Mouse (Mus musculus): ENCODE measurements at regions not wholly inside any gene's neighbourhood (a gene's known extent, or its start where the extent isn't known, plus 50 kb on each side); places are given as distances from the start of the nearest gene placed in this dataset.

GRCm38 (mm10) chr2:133724757-133725156 is 172.8 kb downstream of the Bmp2 start:
- ATAC-seq (replicated peaks; ENCODE audit: low FRiP score, low read depth), result no peak

DNA sequence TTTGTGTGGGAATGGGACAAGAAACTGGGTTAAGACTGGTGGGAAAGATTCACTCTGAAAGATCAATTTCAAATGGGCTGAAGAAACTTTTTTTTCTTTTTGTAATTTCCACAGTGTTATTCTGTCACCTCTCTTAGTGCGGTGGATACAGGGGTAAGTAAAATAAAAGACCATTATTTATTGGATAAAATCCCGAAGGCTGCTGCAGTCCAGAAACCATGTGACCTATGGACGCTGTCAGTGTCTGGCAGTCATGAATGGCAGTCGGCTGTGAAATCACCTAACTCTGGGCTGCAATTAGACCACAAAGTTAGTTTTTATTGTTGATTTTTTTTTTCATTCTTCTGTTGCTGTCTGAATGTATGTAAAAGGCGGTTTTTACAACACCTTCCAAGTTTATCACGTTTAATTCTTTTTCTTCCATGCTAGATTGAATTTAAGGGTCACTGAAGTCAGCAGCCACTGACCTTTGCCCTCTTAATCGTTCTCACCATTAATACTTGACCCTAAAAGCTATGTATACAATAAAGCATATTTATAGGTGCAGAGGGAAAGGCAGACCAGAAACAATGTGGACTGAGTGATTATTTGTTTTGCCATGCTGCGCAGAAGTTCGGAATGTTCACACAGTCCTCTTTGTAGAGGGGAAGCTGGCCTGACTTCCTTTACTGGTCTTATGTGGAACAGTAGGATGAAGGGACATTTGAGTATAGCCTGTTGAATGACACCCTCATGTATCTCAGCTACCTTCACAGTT is 182.7 kb downstream of the Bmp2 start:
- no peaks in the 10 kb centered on the region for H3K9me3 ChIP-seq (replicated peaks; ENCODE audit: low read length)
- TF ChIP-seq CTCF (IDR thresholded peaks at IDR 0.05; ENCODE audit: low read depth), result no peak
- WGBS, result 20% methylated on average over 9 of the region's 9 CpGs
- no peak overlapping the region for H3K27ac ChIP-seq
- H3K4me1 ChIP-seq (replicated peaks; ENCODE audit: insufficient read depth, low read length), result no peaks in the 10 kb centered on the region
- no peak overlapping the region for H3K4me3 ChIP-seq (replicated peaks; ENCODE audit: low read depth, low read length)
- H3K9ac ChIP-seq (ENCODE audit: low read depth, low read length), result no peak overlapping the region
- H3K27me3 ChIP-seq (ENCODE audit: insufficient read depth, low read length), result no peaks in the 10 kb centered on the region
- ATAC-seq (replicated peaks; ENCODE audit: low FRiP score, low read depth) (no peak), DNase-seq (ENCODE audit: low spot score) (no peak)
- H3K4me2 ChIP-seq (ENCODE audit: low read length), result no peak overlapping the region
- no peaks in the 10 kb centered on the region for H3K36me3 ChIP-seq (ENCODE audit: insufficient read depth, low read length)

More at GRCm38 (mm10) chr2:133724757-133725156, 172.8 kb downstream of the Bmp2 start:
- Histone ChIP-seq H3K4me1 (replicated peaks; ENCODE audit: insufficient read depth, low read length) (no peaks in the 10 kb centered on the region), H3K36me3 (ENCODE audit: insufficient read depth, low read length) (no peaks in the 10 kb centered on the region), H3K9ac (ENCODE audit: low read depth, low read length) (no peak overlapping the region), H3K9me3 (replicated peaks; ENCODE audit: low read length) (no peaks in the 10 kb centered on the region), H3K27me3 (ENCODE audit: insufficient read depth, low read length) (no peaks in the 10 kb centered on the region), H3K27ac (no peak overlapping the region), H3K4me3 (replicated peaks; ENCODE audit: low read depth, low read length) (no peak overlapping the region), H3K4me2 (ENCODE audit: low read length) (no peak overlapping the region)
- no peak for DNase-seq (ENCODE audit: low spot score)
- TF ChIP-seq CTCF (IDR thresholded peaks at IDR 0.05; ENCODE audit: low read depth), result no peak
- WGBS, result 48% methylated on average over 6 of the region's 6 CpGs

GRCm38 (mm10) chr2:133738839-133739430 is 187.0 kb downstream of the Bmp2 start:
- no peak overlapping the region for H3K4me3 ChIP-seq (replicated peaks; ENCODE audit: low read depth, low read length)
- no peak overlapping the region for H3K4me2 ChIP-seq (ENCODE audit: low read length)
- no peaks in the 10 kb centered on the region for H3K36me3 ChIP-seq (ENCODE audit: insufficient read depth, low read length)
- DNase-seq (ENCODE audit: low spot score) (peak; percentile 22), ATAC-seq (replicated peaks; ENCODE audit: low FRiP score, low read depth) (no peak)
- H3K27me3 ChIP-seq (ENCODE audit: insufficient read depth, low read length), result no peaks in the 10 kb centered on the region
- no peak overlapping the region for H3K9ac ChIP-seq (ENCODE audit: low read depth, low read length)
- WGBS, result 50% methylated on average over 10 of the region's 10 CpGs
- H3K27ac ChIP-seq, result no peak overlapping the region
- TF ChIP-seq CTCF (IDR thresholded peaks at IDR 0.05; ENCODE audit: low read depth), result no peak
- no peaks in the 10 kb centered on the region for H3K4me1 ChIP-seq (replicated peaks; ENCODE audit: insufficient read depth, low read length)
- no peaks in the 10 kb centered on the region for H3K9me3 ChIP-seq (replicated peaks; ENCODE audit: low read length)

- Histone ChIP-seq H3K27ac (no peak overlapping the region), H3K4me1 (replicated peaks; ENCODE audit: insufficient read depth, low read length) (no peaks in the 10 kb centered on the region), H3K36me3 (ENCODE audit: insufficient read depth, low read length) (no peaks in the 10 kb centered on the region), H3K4me2 (ENCODE audit: low read length) (no peak overlapping the region), H3K9ac (ENCODE audit: low read depth, low read length) (no peak overlapping the region), H3K4me3 (replicated peaks; ENCODE audit: low read depth, low read length) (no peak overlapping the region), H3K27me3 (ENCODE audit: insufficient read depth, low read length) (no peaks in the 10 kb centered on the region), H3K9me3 (replicated peaks; ENCODE audit: low read length) (no peaks in the 10 kb centered on the region)
- DNase-seq (ENCODE audit: low spot score), result no peak
- no peak for ATAC-seq (replicated peaks; ENCODE audit: low FRiP score, low read depth)
- TF ChIP-seq CTCF (IDR thresholded peaks at IDR 0.05; ENCODE audit: low read depth), result no peak
- WGBS, result 28% methylated on average over 4 of the region's 4 CpGs
Measured at GRCm38 (mm10) chr2:133748493-133748892, 196.5 kb downstream of the Bmp2 start.

DNA sequence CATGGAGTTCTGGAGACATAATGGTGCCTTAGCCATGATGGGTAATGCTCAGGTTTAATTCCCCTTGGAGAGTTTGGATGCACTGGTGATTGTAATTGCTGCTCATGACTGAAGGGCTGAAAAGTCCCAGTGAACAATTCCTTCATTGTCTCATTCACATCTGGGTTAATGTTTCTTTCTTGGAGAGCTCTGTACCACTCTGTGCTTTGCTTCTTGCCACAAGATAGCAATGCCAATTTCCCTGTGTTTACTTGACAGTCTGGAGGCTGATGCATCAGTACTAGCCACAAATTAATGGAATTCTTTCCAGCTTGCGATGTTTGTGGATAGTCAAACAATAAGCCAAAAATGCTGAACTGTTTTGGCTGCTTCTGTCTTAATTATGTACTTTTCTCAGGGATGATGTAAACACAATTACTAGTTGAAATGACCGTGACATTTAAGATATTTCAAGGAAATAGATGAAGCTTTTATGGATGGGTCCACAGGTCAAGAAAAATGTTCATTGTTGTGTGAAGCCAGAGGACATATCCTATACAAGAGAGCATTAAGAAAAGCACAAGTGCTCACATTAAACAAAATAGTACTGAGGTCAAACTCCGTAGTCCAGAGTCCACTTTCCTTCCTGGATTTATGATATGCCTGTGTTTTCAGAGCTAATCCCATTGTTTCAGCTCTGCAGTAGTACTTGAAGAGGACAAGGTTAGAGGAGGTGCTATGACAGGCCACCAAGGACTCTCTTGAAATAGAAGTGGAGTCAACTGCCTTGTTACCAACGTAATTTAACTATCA is 198.1 kb downstream of the Bmp2 start:
- no peak for TF ChIP-seq CTCF (IDR thresholded peaks at IDR 0.05; ENCODE audit: low read depth)
- DNase-seq (ENCODE audit: low spot score), result peak; percentile 3
- no peak overlapping the region for H3K4me2 ChIP-seq (ENCODE audit: low read length)
- no peaks in the 10 kb centered on the region for H3K27me3 ChIP-seq (ENCODE audit: insufficient read depth, low read length)
- no peak overlapping the region for H3K9ac ChIP-seq (ENCODE audit: low read depth, low read length)
- no peaks in the 10 kb centered on the region for H3K4me1 ChIP-seq (replicated peaks; ENCODE audit: insufficient read depth, low read length)
- H3K27ac ChIP-seq, result no peak overlapping the region
- no peaks in the 10 kb centered on the region for H3K9me3 ChIP-seq (replicated peaks; ENCODE audit: low read length)
- no peak for ATAC-seq (replicated peaks; ENCODE audit: low FRiP score, low read depth)
- H3K36me3 ChIP-seq (ENCODE audit: insufficient read depth, low read length), result no peaks in the 10 kb centered on the region
- no peak overlapping the region for H3K4me3 ChIP-seq (replicated peaks; ENCODE audit: low read depth, low read length)
- 50% methylated on average over 4 of the region's 4 CpGs for WGBS

- TF ChIP-seq CTCF (IDR thresholded peaks at IDR 0.05; ENCODE audit: low read depth), result no peak
- Histone ChIP-seq H3K27ac (no peak overlapping the region), H3K27me3 (ENCODE audit: insufficient read depth, low read length) (no peaks in the 10 kb centered on the region), H3K4me3 (replicated peaks; ENCODE audit: low read depth, low read length) (no peak overlapping the region), H3K9me3 (replicated peaks; ENCODE audit: low read length) (no peaks in the 10 kb centered on the region), H3K4me1 (replicated peaks; ENCODE audit: insufficient read depth, low read length) (no peaks in the 10 kb centered on the region), H3K9ac (ENCODE audit: low read depth, low read length) (no peak overlapping the region), H3K36me3 (ENCODE audit: insufficient read depth, low read length) (no peaks in the 10 kb centered on the region), H3K4me2 (ENCODE audit: low read length) (no peak overlapping the region)
- no peak for ATAC-seq (replicated peaks; ENCODE audit: low FRiP score, low read depth)
- WGBS, result 81% methylated on average over 3 of the region's 3 CpGs
- no peak for DNase-seq (ENCODE audit: low spot score)
Measured at GRCm38 (mm10) chr2:133754088-133754487, 202.1 kb downstream of the Bmp2 start.

All from kidney, postnatal 0 days (tissue).